Mouse (Mus musculus): ENCODE measurements around the gene Edem1. TPM values are rescaled to one million over a fixed set of nuclear protein-coding genes. Genes with fewer than 3 reads are reported as not detected.

Edem1 gene
- 7.4 and 8.7 TPM in 2 replicates for polyA plus RNA-seq (2014; fragmentation: Nextera tagmentation; extraction: Ambion mirVana)

DNA sequence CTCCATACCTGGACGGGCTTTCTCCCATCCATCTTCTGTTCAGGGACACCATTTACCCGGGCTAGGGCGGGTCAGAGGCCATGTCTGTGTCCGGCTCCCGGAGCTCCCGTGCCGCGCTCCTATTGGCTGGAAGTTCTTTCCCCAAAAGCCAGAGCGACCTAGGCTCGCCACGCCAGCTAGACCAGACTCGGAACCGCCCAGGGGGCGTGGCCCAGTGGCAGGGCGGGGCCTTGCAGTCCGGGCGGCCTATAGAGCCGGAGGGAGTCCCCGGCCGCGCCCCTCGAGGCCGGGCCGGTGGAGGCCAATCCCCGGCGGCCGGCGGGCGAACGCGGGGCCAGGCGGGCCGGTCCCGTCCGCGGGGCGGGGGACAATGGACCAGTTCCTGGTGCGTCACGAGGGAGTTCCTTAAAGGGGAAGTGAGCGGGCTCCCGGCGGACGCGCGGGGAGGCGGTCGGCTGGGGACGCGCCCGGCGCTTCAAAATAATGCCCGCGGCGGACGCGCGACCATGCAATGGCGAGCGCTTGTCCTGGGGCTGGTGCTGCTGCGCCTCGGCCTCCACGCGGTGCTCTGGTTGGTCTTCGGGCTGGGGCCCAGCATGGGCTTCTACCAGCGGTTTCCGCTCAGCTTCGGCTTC lies at the start of gene Edem1:
Gene Edem1 (plus strand): TSS at position 408 of the 635 bp plus-strand sequence.
- WGBS, result under 1% methylated on average over 54 of the region's 67 CpGs
- Histone ChIP-seq H3K27ac (ENCODE audit: low read depth, low read length) (peak within 1 kb of the TSS; percentile 66), H3K4me2 (ENCODE audit: low read depth, low read length) (peak within 1 kb of the TSS; percentile 60), H3K4me3 (ENCODE audit: low read depth, low read length) (peak within 1 kb of the TSS; percentile 85), H3K36me3 (ENCODE audit: control insufficient read depth, insufficient read depth, low read length) (peaks cover 4% of the 10 kb centered on the region; the same call in 1 of the 2 replicates), H3K9ac (replicated peaks; ENCODE audit: low read depth, low read length) (peak within 1 kb of the TSS; percentile 84), H3K4me1 (ENCODE audit: control insufficient read depth, insufficient read depth, low read length) (peaks cover 5% of the 10 kb centered on the region; the same call in 1 of the 2 replicates), H3K9me3 (ENCODE audit: control insufficient read depth, low read length) (no peaks in the 10 kb centered on the region), H3K27me3 (ENCODE audit: control insufficient read depth, insufficient read depth, low read length) (no peaks in the 10 kb centered on the region)
- peak; percentile 97 for ATAC-seq (ENCODE audit: low read depth)

DNA sequence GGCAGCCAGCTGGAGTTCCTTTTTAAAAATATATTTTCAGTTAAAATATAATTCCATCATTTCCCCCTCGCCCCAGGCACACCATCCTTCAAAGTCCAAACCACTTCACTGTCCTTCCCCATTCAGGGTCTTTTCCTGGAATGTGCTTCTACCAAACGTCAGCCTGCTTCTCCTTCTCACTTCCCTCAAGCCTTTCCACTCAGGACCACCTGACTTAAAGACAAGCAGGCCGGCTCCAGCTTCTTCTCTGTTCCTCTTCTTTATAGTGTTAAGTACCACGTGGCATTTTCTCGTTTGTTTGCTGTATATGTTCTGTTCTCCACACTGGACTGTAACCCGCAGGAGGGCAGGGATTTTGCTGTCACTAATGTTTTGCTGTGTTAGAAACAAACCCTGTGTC lies 46.6 kb upstream of the Edem1 start:
- no peak for ATAC-seq (ENCODE audit: low read depth)
- Histone ChIP-seq H3K27ac (ENCODE audit: low read depth, low read length) (no peak overlapping the region), H3K4me1 (ENCODE audit: control insufficient read depth, insufficient read depth, low read length) (peaks cover 17% of the 10 kb centered on the region), H3K9ac (replicated peaks; ENCODE audit: low read depth, low read length) (no peak overlapping the region), H3K36me3 (ENCODE audit: control insufficient read depth, insufficient read depth, low read length) (no peaks in the 10 kb centered on the region), H3K9me3 (ENCODE audit: control insufficient read depth, low read length) (no peaks in the 10 kb centered on the region), H3K4me3 (ENCODE audit: low read depth, low read length) (no peak overlapping the region), H3K27me3 (ENCODE audit: control insufficient read depth, insufficient read depth, low read length) (no peaks in the 10 kb centered on the region), H3K4me2 (ENCODE audit: low read depth, low read length) (no peak overlapping the region)
- 69% methylated on average over 6 of the region's 6 CpGs for WGBS

DNA sequence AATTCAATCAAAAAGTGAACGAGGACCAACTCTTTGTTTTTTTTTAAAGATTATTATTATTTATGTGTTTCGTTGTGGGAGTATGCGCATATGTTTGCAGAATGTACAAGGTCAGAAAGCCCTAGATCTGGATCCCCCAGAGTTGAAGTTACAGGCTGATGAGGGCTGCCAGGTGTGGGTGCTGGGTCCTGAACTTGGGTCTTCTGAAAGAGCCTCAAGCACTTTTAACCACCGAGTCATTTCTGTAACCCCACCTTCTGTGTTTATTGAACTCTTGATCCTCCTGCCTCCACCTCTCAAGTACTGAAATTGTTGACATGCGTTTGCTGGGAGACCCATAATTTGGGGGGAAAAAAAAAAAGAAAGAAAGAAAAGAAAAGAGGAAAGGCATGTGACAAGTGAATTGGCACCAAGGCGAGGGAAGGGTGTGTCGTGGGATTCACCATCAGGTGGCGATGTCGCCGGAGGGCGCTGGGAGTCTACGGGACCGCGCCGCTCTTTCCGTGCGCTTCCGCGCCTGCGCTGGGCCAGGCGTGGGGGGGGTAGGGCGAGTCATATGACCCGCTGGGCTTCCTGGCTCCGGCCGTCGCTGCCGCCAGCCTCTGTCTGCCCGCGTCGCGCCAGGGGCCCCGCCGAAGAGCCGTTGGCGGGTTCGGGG lies 45.8 kb upstream of the Edem1 start, which contains the start of gene Arl8b:
Gene Arl8b (plus strand): TSS at position 574 of the 658 bp plus-strand sequence.
- ATAC-seq (ENCODE audit: low read depth), result peak; percentile 95
- Histone ChIP-seq H3K4me3 (ENCODE audit: low read depth, low read length) (peak within 1 kb of the TSS; percentile 100), H3K9ac (replicated peaks; ENCODE audit: low read depth, low read length) (peak within 1 kb of the TSS; percentile 98), H3K4me1 (ENCODE audit: control insufficient read depth, insufficient read depth, low read length) (peaks cover 17% of the 10 kb centered on the region), H3K4me2 (ENCODE audit: low read depth, low read length) (peak within 1 kb of the TSS; percentile 70), H3K27ac (ENCODE audit: low read depth, low read length) (peak within 1 kb of the TSS; percentile 89), H3K9me3 (ENCODE audit: control insufficient read depth, low read length) (no peaks in the 10 kb centered on the region), H3K36me3 (ENCODE audit: control insufficient read depth, insufficient read depth, low read length) (no peaks in the 10 kb centered on the region), H3K27me3 (ENCODE audit: control insufficient read depth, insufficient read depth, low read length) (no peaks in the 10 kb centered on the region)
- 12% methylated on average over 31 of the region's 36 CpGs for WGBS

DNA sequence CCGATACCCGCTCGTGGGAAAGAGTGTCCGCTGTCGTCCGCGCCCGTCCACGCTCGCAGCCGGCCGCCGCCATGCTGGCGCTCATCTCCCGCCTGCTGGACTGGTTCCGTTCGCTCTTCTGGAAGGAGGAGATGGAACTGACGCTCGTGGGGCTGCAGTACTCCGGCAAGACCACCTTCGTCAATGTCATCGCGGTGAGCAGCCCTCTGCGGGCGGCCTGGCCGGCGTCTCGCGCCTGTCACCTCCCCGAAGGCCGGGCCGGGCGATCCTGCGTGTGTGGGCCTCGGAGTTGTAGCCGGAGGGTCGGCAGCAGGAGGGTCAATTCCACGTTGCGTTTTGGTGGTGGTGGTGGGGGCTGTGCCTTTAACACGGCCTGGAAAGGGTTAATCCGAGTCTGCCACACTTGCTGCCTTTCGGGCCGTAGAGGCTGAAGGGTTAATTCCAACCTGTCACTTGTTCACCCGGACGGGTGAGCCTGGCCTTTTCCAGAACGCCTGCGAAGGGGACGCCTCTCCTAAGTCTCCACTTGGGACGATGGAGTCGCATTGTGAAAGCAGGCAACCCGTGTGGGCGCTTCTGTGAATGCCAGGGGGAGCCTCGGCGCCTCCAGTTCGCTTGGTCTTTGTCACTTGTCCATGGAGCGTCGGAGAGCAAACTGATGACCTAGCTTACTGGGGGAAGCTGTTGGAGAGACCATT lies 45.1 kb upstream of the Edem1 start:
- Histone ChIP-seq H3K27ac (ENCODE audit: low read depth, low read length) (peak overlapping the region; percentile 89), H3K4me1 (ENCODE audit: control insufficient read depth, insufficient read depth, low read length) (peaks cover 17% of the 10 kb centered on the region), H3K9ac (replicated peaks; ENCODE audit: low read depth, low read length) (peak overlapping the region; percentile 98), H3K9me3 (ENCODE audit: control insufficient read depth, low read length) (no peaks in the 10 kb centered on the region), H3K27me3 (ENCODE audit: control insufficient read depth, insufficient read depth, low read length) (no peaks in the 10 kb centered on the region), H3K4me2 (ENCODE audit: low read depth, low read length) (peak overlapping the region; percentile 70), H3K4me3 (ENCODE audit: low read depth, low read length) (peak overlapping the region; percentile 100), H3K36me3 (ENCODE audit: control insufficient read depth, insufficient read depth, low read length) (no peaks in the 10 kb centered on the region)
- peak; percentile 74 for ATAC-seq (ENCODE audit: low read depth)
- under 1% methylated on average over 57 of the region's 57 CpGs for WGBS

DNA sequence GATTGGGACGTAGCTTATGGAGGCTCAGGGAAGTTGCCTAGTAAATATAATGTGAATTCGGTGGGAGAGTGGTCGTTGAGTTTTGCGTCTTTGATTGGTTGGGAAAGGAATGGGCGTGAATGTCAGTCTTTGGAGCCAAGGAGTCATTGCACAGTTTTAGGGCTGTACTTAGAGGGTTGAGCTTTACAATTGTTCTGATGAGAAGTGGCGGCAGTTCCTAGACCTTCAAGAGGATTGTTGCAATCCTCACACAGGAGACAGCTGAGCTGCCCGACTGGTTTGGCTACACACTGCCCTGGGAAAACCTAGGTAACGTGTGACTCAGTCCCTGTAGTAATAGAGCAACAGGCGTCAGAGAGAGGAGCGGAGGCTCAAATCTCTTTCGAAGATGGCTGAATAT lies 44.4 kb upstream of the Edem1 start:
- no peaks in the 10 kb centered on the region for H3K27me3 ChIP-seq (ENCODE audit: control insufficient read depth, insufficient read depth, low read length)
- H3K4me2 ChIP-seq (ENCODE audit: low read depth, low read length), result peak overlapping the region; percentile 70
- peak overlapping the region; percentile 100 for H3K4me3 ChIP-seq (ENCODE audit: low read depth, low read length)
- H3K27ac ChIP-seq (ENCODE audit: low read depth, low read length), result no peak overlapping the region
- H3K9me3 ChIP-seq (ENCODE audit: control insufficient read depth, low read length), result no peaks in the 10 kb centered on the region
- H3K4me1 ChIP-seq (ENCODE audit: control insufficient read depth, insufficient read depth, low read length), result peaks cover 17% of the 10 kb centered on the region
- H3K36me3 ChIP-seq (ENCODE audit: control insufficient read depth, insufficient read depth, low read length), result no peaks in the 10 kb centered on the region
- H3K9ac ChIP-seq (replicated peaks; ENCODE audit: low read depth, low read length), result peak overlapping the region; percentile 98
- no peak for ATAC-seq (ENCODE audit: low read depth)
- WGBS, result 23% methylated on average over 11 of the region's 11 CpGs

DNA sequence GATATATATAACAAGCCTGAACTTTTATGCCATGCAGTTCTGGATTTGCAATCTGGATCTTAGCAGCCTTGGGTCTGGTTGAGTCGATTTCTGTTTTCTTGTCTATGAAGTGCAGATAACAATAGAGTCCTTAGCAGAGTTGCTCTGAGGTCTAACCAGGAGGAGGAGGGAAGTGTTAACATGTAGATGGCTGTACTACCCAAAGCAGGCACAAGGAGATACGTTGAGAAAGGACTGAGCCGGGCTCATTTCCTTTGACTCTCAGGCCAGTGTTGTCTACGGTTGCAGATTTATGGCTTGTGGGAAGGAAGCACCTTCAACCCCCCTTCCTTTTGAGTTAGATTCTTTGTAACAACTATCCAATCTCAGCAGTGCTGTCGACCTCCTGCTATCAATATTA lies 43.6 kb upstream of the Edem1 start:
- Histone ChIP-seq H3K4me2 (ENCODE audit: low read depth, low read length) (peak overlapping the region; percentile 70), H3K9me3 (ENCODE audit: control insufficient read depth, low read length) (no peaks in the 10 kb centered on the region), H3K27ac (ENCODE audit: low read depth, low read length) (no peak overlapping the region), H3K4me3 (ENCODE audit: low read depth, low read length) (peak overlapping the region; percentile 100), H3K36me3 (ENCODE audit: control insufficient read depth, insufficient read depth, low read length) (no peaks in the 10 kb centered on the region), H3K27me3 (ENCODE audit: control insufficient read depth, insufficient read depth, low read length) (no peaks in the 10 kb centered on the region), H3K4me1 (ENCODE audit: control insufficient read depth, insufficient read depth, low read length) (peaks cover 17% of the 10 kb centered on the region), H3K9ac (replicated peaks; ENCODE audit: low read depth, low read length) (no peak overlapping the region)
- ATAC-seq (ENCODE audit: low read depth), result no peak
- WGBS, result 34% methylated on average over 5 of the region's 5 CpGs

DNA sequence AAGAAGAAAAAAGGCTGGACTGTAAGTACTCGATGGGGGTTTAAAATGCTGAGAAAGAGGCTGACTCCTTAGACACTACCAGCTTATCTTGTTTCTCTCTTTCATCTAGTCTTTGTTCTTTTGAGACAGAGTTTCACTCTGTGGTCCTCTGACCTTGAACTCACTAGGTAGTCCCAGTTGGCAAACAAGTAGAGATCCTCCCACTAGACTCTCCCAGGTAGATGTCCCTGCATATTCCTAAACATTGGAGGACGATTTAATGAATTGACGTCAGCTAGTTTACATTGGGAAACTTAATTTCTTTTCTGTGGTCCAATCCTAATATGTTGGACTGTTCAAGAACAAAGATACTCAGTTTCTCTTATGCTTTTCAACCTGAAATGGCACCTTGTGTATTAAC lies 42.9 kb upstream of the Edem1 start:
- Histone ChIP-seq H3K4me2 (ENCODE audit: low read depth, low read length) (no peak overlapping the region; the same call in 1 of the 2 replicates), H3K9me3 (ENCODE audit: control insufficient read depth, low read length) (no peaks in the 10 kb centered on the region), H3K9ac (replicated peaks; ENCODE audit: low read depth, low read length) (no peak overlapping the region), H3K36me3 (ENCODE audit: control insufficient read depth, insufficient read depth, low read length) (no peaks in the 10 kb centered on the region), H3K4me3 (ENCODE audit: low read depth, low read length) (no peak overlapping the region), H3K4me1 (ENCODE audit: control insufficient read depth, insufficient read depth, low read length) (peaks cover 17% of the 10 kb centered on the region), H3K27me3 (ENCODE audit: control insufficient read depth, insufficient read depth, low read length) (no peaks in the 10 kb centered on the region), H3K27ac (ENCODE audit: low read depth, low read length) (no peak overlapping the region)
- ATAC-seq (ENCODE audit: low read depth), result no peak
- 96% methylated on average over 3 of the region's 3 CpGs for WGBS

DNA sequence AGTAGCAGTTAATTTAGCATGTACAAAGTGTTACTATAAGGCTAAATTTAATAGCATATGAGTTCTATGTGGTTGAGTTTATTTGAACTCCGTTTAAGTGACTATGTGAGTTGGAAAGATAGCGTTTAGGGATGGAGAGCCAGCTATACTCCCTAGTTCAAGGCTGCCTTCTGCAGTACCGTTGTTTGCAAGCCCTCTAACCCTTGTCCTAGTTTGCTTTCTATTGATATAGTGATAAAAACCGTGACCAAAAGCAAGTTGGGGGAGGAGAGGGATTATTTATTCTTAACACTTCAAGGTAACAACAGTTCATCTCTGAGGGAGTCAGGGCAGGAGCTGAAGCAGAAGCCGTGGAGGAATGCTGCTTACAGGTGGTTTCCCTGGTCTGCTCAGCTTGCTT lies 36.9 kb upstream of the Edem1 start:
- no peak overlapping the region for H3K4me3 ChIP-seq (ENCODE audit: low read depth, low read length)
- no peaks in the 10 kb centered on the region for H3K36me3 ChIP-seq (ENCODE audit: control insufficient read depth, insufficient read depth, low read length)
- no peak overlapping the region for H3K27ac ChIP-seq (ENCODE audit: low read depth, low read length)
- H3K27me3 ChIP-seq (ENCODE audit: control insufficient read depth, insufficient read depth, low read length), result no peaks in the 10 kb centered on the region
- H3K9me3 ChIP-seq (ENCODE audit: control insufficient read depth, low read length), result no peaks in the 10 kb centered on the region
- WGBS, result 83% methylated on average over 5 of the region's 5 CpGs
- H3K4me1 ChIP-seq (ENCODE audit: control insufficient read depth, insufficient read depth, low read length), result 0 out of 2 replicates have a peak, but pooled peaks cover under 1% of the 10 kb centered on the region
- no peak for ATAC-seq (ENCODE audit: low read depth)
- no peak overlapping the region for H3K9ac ChIP-seq (replicated peaks; ENCODE audit: low read depth, low read length)
- H3K4me2 ChIP-seq (ENCODE audit: low read depth, low read length), result no peak overlapping the region

DNA sequence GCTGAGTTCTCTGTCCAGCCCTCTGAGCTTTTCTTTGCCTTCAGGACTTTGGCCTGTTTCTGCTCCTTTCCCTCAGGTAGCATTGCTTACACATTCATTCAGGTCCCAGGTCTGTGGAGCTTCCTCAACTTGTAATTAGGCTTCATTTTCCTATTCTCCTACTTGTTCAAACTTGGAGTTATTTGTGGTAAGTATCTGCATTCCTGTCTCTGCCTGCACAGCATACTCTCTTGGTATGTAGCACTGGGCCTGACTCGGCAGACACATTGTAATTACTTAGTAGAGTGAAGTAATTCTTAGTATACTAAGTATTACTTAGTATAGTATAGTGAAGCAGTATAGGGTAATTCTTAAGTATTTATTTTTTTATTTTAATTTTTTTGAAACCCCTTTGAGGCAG lies 32.5 kb upstream of the Edem1 start:
- H3K9me3 ChIP-seq (ENCODE audit: control insufficient read depth, low read length), result no peaks in the 10 kb centered on the region
- H3K36me3 ChIP-seq (ENCODE audit: control insufficient read depth, insufficient read depth, low read length), result no peaks in the 10 kb centered on the region
- no peak overlapping the region for H3K9ac ChIP-seq (replicated peaks; ENCODE audit: low read depth, low read length)
- no peak overlapping the region for H3K4me2 ChIP-seq (ENCODE audit: low read depth, low read length)
- H3K27ac ChIP-seq (ENCODE audit: low read depth, low read length), result no peak overlapping the region
- no peak for ATAC-seq (ENCODE audit: low read depth)
- no peaks in the 10 kb centered on the region for H3K27me3 ChIP-seq (ENCODE audit: control insufficient read depth, insufficient read depth, low read length)
- H3K4me3 ChIP-seq (ENCODE audit: low read depth, low read length), result no peak overlapping the region
- H3K4me1 ChIP-seq (ENCODE audit: control insufficient read depth, insufficient read depth, low read length), result peaks cover 5% of the 10 kb centered on the region; the same call in 1 of the 2 replicates
- whole genome bisulfite sequencing, result 74% methylated on average over 1 of the region's 1 CpGs

Measured in neural tube, embryonic 14.5 days (tissue).